In genomic region chr6:124811701-124812560, GRCm38 (mm10) we compare ENCODE assay signal across 8 mouse cellular contexts. TPM values are rescaled to one million over a fixed set of nuclear protein-coding genes. Genes with fewer than 3 reads are reported as not detected.
DNase-seq lines count a peak whose midpoint lies in the region; ATAC-seq and TF ChIP-seq lines count a peak whose summit lies in the region.

No protein-coding gene starts in this region.

- H3K9me3 ChIP-seq in erythroblast, embryonic 14.5 days (ENCODE audit: control insufficient read depth, low read length): no peaks in the 10 kb centered on the region
- no peaks in the 10 kb centered on the region for H3K9me3 ChIP-seq in E14TG2a.4 (ENCODE audit: low read length)
- no peaks in the 10 kb centered on the region for H3K9me3 ChIP-seq in forebrain, embryonic 16.5 days (ENCODE audit: control insufficient read depth, low read length)
- H3K9me3 ChIP-seq in liver, embryonic 11.5 days (ENCODE audit: control insufficient read depth, low read length): no peaks in the 10 kb centered on the region

- no peak for DNase-seq in liver, embryonic 11.5 days (ENCODE audit: low spot score)
- no peak for DNase-seq in embryo, embryonic 9.5 days (ENCODE audit: extremely low spot score)
- DNase-seq in ovary, adult 18-20 months (ENCODE audit: low spot score): no peak

- 83% methylated on average over 24 of the region's 24 CpGs for WGBS in forebrain, embryonic 16.5 days
- WGBS in liver, embryonic 11.5 days: 77% methylated on average over 24 of the region's 24 CpGs

- peak overlapping the region; percentile 84 for H3K4me3 ChIP-seq in erythroblast, embryonic 14.5 days (replicated peaks)
- peak overlapping the region; percentile 87 for H3K4me3 ChIP-seq in E14TG2a.4 (replicated peaks; ENCODE audit: low read length)
- no peak overlapping the region for H3K4me3 ChIP-seq in forebrain, embryonic 16.5 days (replicated peaks; ENCODE audit: low read length)
- H3K4me3 ChIP-seq in liver, embryonic 11.5 days (ENCODE audit: low read depth, low read length): peak overlapping the region; percentile 87

- TF ChIP-seq CTCF in E14TG2a.4 (conservative IDR thresholded peaks at IDR 0.05; ENCODE audit: low read length): no peak

- no peak overlapping the region for H3K27ac ChIP-seq in forebrain, embryonic 16.5 days (ENCODE audit: low read length)
- H3K27ac ChIP-seq in liver, embryonic 11.5 days (ENCODE audit: low read depth, low read length): peak overlapping the region; percentile 98

- H3K4me2 ChIP-seq in forebrain, embryonic 16.5 days (ENCODE audit: low read length): peak overlapping the region; percentile 73
- H3K4me2 ChIP-seq in liver, embryonic 11.5 days: peak overlapping the region; percentile 70

- peaks cover 70% of the 10 kb centered on the region for H3K4me1 ChIP-seq in erythroblast, embryonic 14.5 days (ENCODE audit: control insufficient read depth)
- peaks cover 71% of the 10 kb centered on the region for H3K4me1 ChIP-seq in E14TG2a.4 (replicated peaks; ENCODE audit: low read depth, low read length)
- H3K4me1 ChIP-seq in forebrain, embryonic 16.5 days (replicated peaks; ENCODE audit: control insufficient read depth, insufficient read depth, low read length): peaks cover 28% of the 10 kb centered on the region
- peaks cover 46% of the 10 kb centered on the region for H3K4me1 ChIP-seq in liver, embryonic 11.5 days (replicated peaks; ENCODE audit: control insufficient read depth, insufficient read depth, low read length)

- no peak overlapping the region for H3K9ac ChIP-seq in forebrain, embryonic 16.5 days (replicated peaks; ENCODE audit: low read depth, low read length)
- H3K9ac ChIP-seq in liver, embryonic 11.5 days (ENCODE audit: low read depth, low read length): peak overlapping the region; percentile 98

- ATAC-seq in erythroblast, adult 5-6 weeks (replicated peaks; ENCODE audit: low FRiP score, poor library complexity, severe bottlenecking): no peak
- ATAC-seq in forebrain, embryonic 16.5 days: no peak
- no peak for ATAC-seq in liver, embryonic 11.5 days (replicated peaks; ENCODE audit: low FRiP score)
- ATAC-seq in CD4-positive, CD25-positive, alpha-beta regulatory T cell, adult 4 months: no peak

- peaks cover 54% of the 10 kb centered on the region for H3K36me3 ChIP-seq in erythroblast, embryonic 14.5 days (ENCODE audit: control insufficient read depth)
- H3K36me3 ChIP-seq in E14TG2a.4 (ENCODE audit: insufficient read depth, low read length): peaks cover 63% of the 10 kb centered on the region
- H3K36me3 ChIP-seq in forebrain, embryonic 16.5 days (ENCODE audit: control insufficient read depth, insufficient read depth): peaks cover 2% of the 10 kb centered on the region; the same call in 1 of the 2 replicates
- peaks cover 25% of the 10 kb centered on the region for H3K36me3 ChIP-seq in liver, embryonic 11.5 days (ENCODE audit: control insufficient read depth, insufficient read depth, low read length)

- H3K27me3 ChIP-seq in erythroblast, embryonic 14.5 days (ENCODE audit: control insufficient read depth): no peaks in the 10 kb centered on the region
- no peaks in the 10 kb centered on the region for H3K27me3 ChIP-seq in E14TG2a.4 (ENCODE audit: insufficient read depth, low read length)
- H3K27me3 ChIP-seq in forebrain, embryonic 16.5 days (replicated peaks; ENCODE audit: control insufficient read depth, insufficient read depth, low read length): no peaks in the 10 kb centered on the region
- H3K27me3 ChIP-seq in liver, embryonic 11.5 days (replicated peaks; ENCODE audit: control insufficient read depth, insufficient read depth, low read length): no peaks in the 10 kb centered on the region

RNA-seq across cellular contexts. Expression of gene Tpi1, which starts 2.2 kb away (rescaled TPM):
- polyA plus RNA-seq in erythroblast, embryonic 14.5 days (2012): 10.3 and 10.7 TPM in 2 replicates
- 37.3 and 44.3 TPM in 2 replicates for total RNA-seq in erythroblast, adult 5-6 weeks (2015; ENCODE audit: low replicate concordance)
- total RNA-seq in erythroblast, adult 5-6 weeks (2017; ENCODE audit: low replicate concordance): 30.0 and 31.0 TPM in 2 replicates
- polyA plus RNA-seq in forebrain, embryonic 16.5 days (2015; fragmentation: Nextera tagmentation; extraction: Ambion mirVana): 359 and 360 TPM in 2 replicates
- polyA plus RNA-seq in liver, embryonic 11.5 days (2014; fragmentation: Nextera tagmentation; extraction: Ambion mirVana): 1,267 and 1,294 TPM in 2 replicates
- polyA plus RNA-seq in CD4-positive, CD25-positive, alpha-beta regulatory T cell, adult 4 months (2017; shearing (Covaris generic)): 10 to 100 TPM; 65.7 to 90.0 TPM

RNA-seq across cellular contexts. Expression of gene Spsb2, which starts 3.5 kb away (rescaled TPM):
- 0.77 and 0.81 TPM in 2 replicates for polyA plus RNA-seq in erythroblast, embryonic 14.5 days (2012)
- total RNA-seq in erythroblast, adult 5-6 weeks (2015; ENCODE audit: low replicate concordance): 0.58 TPM in 1 of 2 replicates, not detected in the other
- 2.6 and 4.3 TPM in 2 replicates for total RNA-seq in erythroblast, adult 5-6 weeks (2017; ENCODE audit: low replicate concordance)
- polyA plus RNA-seq in forebrain, embryonic 16.5 days (2015; fragmentation: Nextera tagmentation; extraction: Ambion mirVana): 4.7 and 5.9 TPM in 2 replicates
- 9.5 and 10.4 TPM in 2 replicates for polyA plus RNA-seq in liver, embryonic 11.5 days (2014; fragmentation: Nextera tagmentation; extraction: Ambion mirVana)
- 1 to 10 TPM; 1.7 to 3.4 TPM for polyA plus RNA-seq in CD4-positive, CD25-positive, alpha-beta regulatory T cell, adult 4 months (2017; shearing (Covaris generic))

RNA-seq across cellular contexts. Expression of gene Usp5, which starts 17.4 kb away (rescaled TPM):
- 4.6 and 5.6 TPM in 2 replicates for polyA plus RNA-seq in erythroblast, embryonic 14.5 days (2012)
- 10.0 and 34.6 TPM in 2 replicates for total RNA-seq in erythroblast, adult 5-6 weeks (2015; ENCODE audit: low replicate concordance)
- total RNA-seq in erythroblast, adult 5-6 weeks (2017; ENCODE audit: low replicate concordance): 22.0 and 29.6 TPM in 2 replicates
- 203 and 216 TPM in 2 replicates for polyA plus RNA-seq in forebrain, embryonic 16.5 days (2015; fragmentation: Nextera tagmentation; extraction: Ambion mirVana)
- polyA plus RNA-seq in liver, embryonic 11.5 days (2014; fragmentation: Nextera tagmentation; extraction: Ambion mirVana): 115 and 118 TPM in 2 replicates
- 100 to 1,000 TPM in 1 of 2 experiments, 10 to 100 TPM in 1; 77.2 to 154 TPM for polyA plus RNA-seq in CD4-positive, CD25-positive, alpha-beta regulatory T cell, adult 4 months (2017; shearing (Covaris generic))

RNA-seq across cellular contexts. Expression of gene Cdca3, which starts 17.4 kb away (rescaled TPM):
- polyA plus RNA-seq in erythroblast, embryonic 14.5 days (2012): 26.9 and 32.9 TPM in 2 replicates
- total RNA-seq in erythroblast, adult 5-6 weeks (2015; ENCODE audit: low replicate concordance): 65.8 and 68.0 TPM in 2 replicates
- 58.5 and 73.8 TPM in 2 replicates for total RNA-seq in erythroblast, adult 5-6 weeks (2017; ENCODE audit: low replicate concordance)
- polyA plus RNA-seq in forebrain, embryonic 16.5 days (2015; fragmentation: Nextera tagmentation; extraction: Ambion mirVana): 69.7 and 76.7 TPM in 2 replicates
- polyA plus RNA-seq in liver, embryonic 11.5 days (2014; fragmentation: Nextera tagmentation; extraction: Ambion mirVana): 223 and 224 TPM in 2 replicates
- polyA plus RNA-seq in CD4-positive, CD25-positive, alpha-beta regulatory T cell, adult 4 months (2017; shearing (Covaris generic)): 10 to 100 TPM in 1 of 2 experiments, 1 to 10 TPM in 1; 8.0 to 27.1 TPM

RNA-seq across cellular contexts. Expression of gene Gnb3, which starts 28.1 kb away (rescaled TPM):
- not detected in 2 replicates for polyA plus RNA-seq in erythroblast, embryonic 14.5 days (2012)
- total RNA-seq in erythroblast, adult 5-6 weeks (2015; ENCODE audit: low replicate concordance): not detected in 2 replicates
- total RNA-seq in erythroblast, adult 5-6 weeks (2017; ENCODE audit: low replicate concordance): not detected in 2 replicates
- polyA plus RNA-seq in forebrain, embryonic 16.5 days (2015; fragmentation: Nextera tagmentation; extraction: Ambion mirVana): 0.42 and 0.75 TPM in 2 replicates
- polyA plus RNA-seq in liver, embryonic 11.5 days (2014; fragmentation: Nextera tagmentation; extraction: Ambion mirVana): 0.29 and 0.74 TPM in 2 replicates
- polyA plus RNA-seq in CD4-positive, CD25-positive, alpha-beta regulatory T cell, adult 4 months (2017; shearing (Covaris generic)): not detected

Comparison
In these comparisons a context has a peak if more than half of its experiments do, and no peak if none do; other contexts are left out.
1. RNA of gene Usp5, which starts 17.4 kb away (polyA plus RNA-seq): 203 to 216 TPM in forebrain, embryonic 16.5 days, 77.2 to 154 TPM in CD4-positive, CD25-positive, alpha-beta regulatory T cell, adult 4 months and 115 to 118 TPM in liver, embryonic 11.5 days; 4.6 to 5.6 TPM in erythroblast, embryonic 14.5 days; every median in the first group is over 10 times any median in the second.